Mouse (Mus musculus) heart, embryonic 14.5 days (tissue): ENCODE results near the gene Mrpl39. TPM values are rescaled to one million over a fixed set of nuclear protein-coding genes. Genes with fewer than 3 reads are reported as not detected.

Source experiments
- ATAC-seq: fragments of 200-750 bp; cut with Nextera tagmentation; 2 replicates; pipeline ENCODE4 v1.8.0; 2017; ENCODE audit warnings: low read depth, moderate TSS enrichment; ENCODE audit not compliant: insufficient number of reproducible peaks, insufficient read depth, low FRiP score
- H3K27ac ChIP-seq, 2 experiments: fragments of 200-500 bp in 1 of 2; fragments of 300-500 bp in 1 of 2; sonication (generic) in 1 of 2; replicated peaks in 1 of 2; 2 replicates each; pipeline ENCODE4 v1.5.1; 2012 to 2014; ENCODE audit warnings: low read depth in 2 of 2, low read length in 2 of 2, control low read depth in 1 of 2, mild to moderate bottlenecking in 1 of 2, mixed read lengths in 1 of 2; ENCODE audit not compliant: control insufficient read depth in 1 of 2, insufficient read depth in 1 of 2
- H3K27me3 ChIP-seq: fragments of 300-500 bp; sonication (generic); 2 replicates; pipeline ENCODE4 v1.6.1; 2014; ENCODE audit warnings: mild to moderate bottlenecking, low read length, control low read depth; ENCODE audit not compliant: control insufficient read depth, insufficient read depth
- H3K36me3 ChIP-seq: fragments of 300-500 bp; sonication (generic); 2 replicates; pipeline ENCODE4 v1.6.1; 2014; ENCODE audit warnings: mild to moderate bottlenecking, control low read depth, low read length, mixed read lengths; ENCODE audit not compliant: control insufficient read depth, insufficient read depth
- H3K4me1 ChIP-seq, 2 experiments: fragments of 200-500 bp in 1 of 2; fragments of 300-500 bp in 1 of 2; sonication (generic) in 1 of 2; 2 replicates each; pipeline ENCODE4 v1.6.1; 2012 to 2014; ENCODE audit warnings: low read length in 2 of 2, control low read depth in 1 of 2, mixed read lengths in 1 of 2; ENCODE audit not compliant: control insufficient read depth in 2 of 2, insufficient read depth in 2 of 2
- H3K4me2 ChIP-seq: fragments of 300-500 bp; sonication (generic); 2 replicates; pipeline ENCODE4 v1.6.1; 2014; ENCODE audit warnings: mild to moderate bottlenecking, low read length
- H3K4me3 ChIP-seq, 2 experiments: fragments of 200-500 bp in 1 of 2; fragments of 300-500 bp in 1 of 2; sonication (generic) in 1 of 2; 2 replicates each; pipeline ENCODE4 v1.5.1; 2012 to 2014; ENCODE audit warnings: low read length in 2 of 2, mild to moderate bottlenecking in 2 of 2, control low read depth in 1 of 2, low read depth in 1 of 2, moderate library complexity in 1 of 2; ENCODE audit not compliant: control insufficient read depth in 1 of 2, insufficient read depth in 1 of 2
- H3K9ac ChIP-seq: fragments of 300-500 bp; sonication (generic); 2 replicates; pipeline ENCODE4 v1.6.1; 2014; ENCODE audit warnings: mild to moderate bottlenecking, low read length
- H3K9me3 ChIP-seq: fragments of 300-500 bp; sonication (generic); 2 replicates; pipeline ENCODE4 v1.6.1; 2016; ENCODE audit warnings: low read length, control low read depth; ENCODE audit not compliant: control insufficient read depth
- WGBS: fragments of 180-500 bp; shearing (Covaris S2); extraction: QIAGEN DNeasy Blood & Tissue Kit; methylation state at CpG from one replicate; pipeline ENCODE4 v1.1.7; 2014; 5-methylcytosine and 5-hydroxymethylcytosine counted together
- polyA plus RNA-seq: library from polyadenylated mRNA; unstranded; fragments of >200 nt; fragmentation: Nextera tagmentation; extraction: Ambion mirVana; gene quantifications from 2 replicates; pipeline ENCODE4 v1.2.1, GENCODE M21; 2014

Gene Mrpl39
- polyA plus RNA-seq, result 52.3 and 54.5 TPM in 2 replicates

DNA sequence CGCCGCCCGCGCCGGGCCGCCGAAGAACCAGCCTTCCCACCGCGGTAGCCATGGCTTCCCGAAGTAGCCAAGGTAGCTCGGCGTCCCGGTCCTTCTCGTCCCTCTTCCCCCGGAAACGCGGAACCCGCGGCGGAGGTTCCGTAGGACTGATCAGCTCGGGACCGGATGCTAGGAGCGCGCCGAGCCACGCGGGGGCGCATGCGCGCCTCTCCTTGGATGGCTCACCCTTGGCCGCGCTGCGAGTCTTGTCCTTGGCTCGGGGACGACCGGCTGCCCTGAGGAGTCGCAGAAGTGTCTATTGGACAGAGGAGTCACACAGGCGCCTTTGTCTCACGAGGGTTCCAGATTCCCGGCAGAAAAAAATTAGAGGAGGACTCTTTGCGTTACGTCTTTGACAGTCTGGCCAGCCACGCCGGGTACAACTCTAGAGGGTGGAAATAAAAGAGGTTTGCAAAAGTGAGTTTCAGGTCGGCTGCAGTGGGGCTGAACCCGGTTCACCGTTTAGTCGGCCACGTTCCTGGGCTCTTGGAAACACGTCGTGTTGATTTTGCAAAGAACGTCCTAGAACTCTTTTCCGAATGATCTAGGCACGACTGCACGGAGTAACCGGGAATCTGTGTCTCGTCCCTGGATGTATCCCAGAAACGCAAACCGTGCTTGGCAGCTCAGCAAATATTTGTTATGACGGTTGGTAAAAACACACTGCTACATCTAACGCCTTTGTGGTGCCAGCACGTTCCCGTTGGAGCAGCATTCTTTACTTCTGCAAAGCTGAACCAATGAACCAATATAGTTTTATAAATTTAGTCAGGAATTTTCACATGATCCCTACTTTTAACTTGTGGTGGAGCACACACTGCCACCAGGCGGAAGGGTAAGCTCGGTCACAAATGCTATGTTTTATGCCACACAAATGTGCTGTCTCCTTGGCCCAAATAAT lies at the start of gene Mrpl39:
TSS of gene Mrpl39 (minus strand) at position 577 of the 940 bp plus-strand sequence.
- Histone ChIP-seq H3K4me1 (peaks cover 4 to 7% of the 10 kb centered on the region in 2 experiments), H3K4me3 (peak within 1 kb of the TSS; percentile 72 to 82), H3K4me2 (peak within 1 kb of the TSS; percentile 82), H3K27me3 (no peaks in the 10 kb centered on the region), H3K9me3 (no peaks in the 10 kb centered on the region), H3K36me3 (peaks cover 23% of the 10 kb centered on the region), H3K27ac (peak within 1 kb of the TSS; percentile 70 to 82), H3K9ac (peak within 1 kb of the TSS; percentile 87)
- under 1% methylated on average over 66 of the region's 66 CpGs for WGBS
- ATAC-seq, result peak; percentile 98

- Histone ChIP-seq H3K4me1 (no peaks in the 10 kb centered on the region; a peak in 1 of 4 replicates), H3K36me3 (no peaks in the 10 kb centered on the region), H3K9me3 (no peaks in the 10 kb centered on the region), H3K4me3 (no peak overlapping the region), H3K4me2 (no peak overlapping the region), H3K27me3 (no peaks in the 10 kb centered on the region), H3K27ac (no peak overlapping the region), H3K9ac (no peak overlapping the region)
- WGBS, result 32% methylated on average over 7 of the region's 7 CpGs
- ATAC-seq, result no peak
Measured at GRCm38 (mm10) chr16:84784966-84785365, 49.4 kb upstream of the Mrpl39 start.

- Histone ChIP-seq H3K4me2 (no peak overlapping the region), H3K4me3 (no peak overlapping the region), H3K9ac (no peak overlapping the region), H3K27ac (no peak overlapping the region), H3K4me1 (no peaks in the 10 kb centered on the region; a peak in 1 of 4 replicates), H3K27me3 (no peaks in the 10 kb centered on the region), H3K9me3 (no peaks in the 10 kb centered on the region), H3K36me3 (no peaks in the 10 kb centered on the region)
- ATAC-seq, result no peak
- 24% methylated on average over 2 of the region's 2 CpGs for WGBS
Measured at GRCm38 (mm10) chr16:84783279-84783678, 47.7 kb upstream of the Mrpl39 start.

DNA sequence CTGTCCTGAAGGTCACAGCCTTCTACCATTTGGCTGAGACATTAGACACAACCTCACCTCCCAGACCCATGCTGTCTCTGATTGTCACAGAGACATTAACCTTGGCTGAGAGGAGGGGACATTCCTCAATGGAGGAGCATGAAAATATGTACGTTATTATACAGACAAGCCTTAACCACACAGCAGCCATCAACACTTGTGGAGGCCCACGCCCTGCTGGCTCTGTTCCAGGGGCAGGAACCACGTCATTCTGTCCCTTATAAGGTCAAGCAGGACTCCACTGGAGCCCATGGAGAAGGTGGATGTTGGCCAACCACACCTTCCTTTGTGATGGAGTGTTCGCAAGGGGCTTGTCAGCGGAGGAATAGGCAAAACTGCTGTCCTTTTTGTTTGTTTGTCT lies 44.2 kb upstream of the Mrpl39 start:
- Histone ChIP-seq H3K9ac (no peak overlapping the region), H3K27me3 (no peaks in the 10 kb centered on the region; the same call in 1 of the 2 replicates), H3K4me2 (no peak overlapping the region), H3K4me1 (no peaks in the 10 kb centered on the region; a peak in 1 of 4 replicates), H3K36me3 (no peaks in the 10 kb centered on the region), H3K27ac (no peak overlapping the region), H3K9me3 (no peaks in the 10 kb centered on the region), H3K4me3 (no peak overlapping the region)
- 68% methylated on average over 5 of the region's 5 CpGs for WGBS
- no peak for ATAC-seq

GRCm38 (mm10) chr16:84778861-84779630 lies 43.5 kb upstream of the Mrpl39 start:
- no peak overlapping the region for H3K4me2 ChIP-seq
- H3K36me3 ChIP-seq, result no peaks in the 10 kb centered on the region
- WGBS, result 71% methylated on average over 6 of the region's 6 CpGs

GRCm38 (mm10) chr16:84778431-84778830 lies 42.9 kb upstream of the Mrpl39 start:
- Histone ChIP-seq H3K27me3 (no peaks in the 10 kb centered on the region; the same call in 1 of the 2 replicates), H3K9me3 (no peaks in the 10 kb centered on the region), H3K4me3 (no peak overlapping the region), H3K4me2 (no peak overlapping the region), H3K36me3 (no peaks in the 10 kb centered on the region), H3K9ac (no peak overlapping the region), H3K4me1 (peaks cover 0 to 1% of the 10 kb centered on the region in 2 experiments; a peak in 1 of 4 replicates), H3K27ac (no peak overlapping the region)
- no peak for ATAC-seq
- WGBS, result 79% methylated on average over 6 of the region's 6 CpGs

More at GRCm38 (mm10) chr16:84778861-84779630, 43.5 kb upstream of the Mrpl39 start:
- no peak for ATAC-seq
- H3K4me3 ChIP-seq, result no peak overlapping the region
- H3K27me3 ChIP-seq, result no peaks in the 10 kb centered on the region; the same call in 1 of the 2 replicates
- no peaks in the 10 kb centered on the region; a peak in 1 of 4 replicates for H3K4me1 ChIP-seq
- no peaks in the 10 kb centered on the region for H3K9me3 ChIP-seq
- H3K9ac ChIP-seq, result no peak overlapping the region
- H3K27ac ChIP-seq, result no peak overlapping the region

- Histone ChIP-seq H3K9ac (no peak overlapping the region), H3K27ac (no peak overlapping the region), H3K27me3 (no peaks in the 10 kb centered on the region; the same call in 1 of the 2 replicates), H3K4me2 (no peak overlapping the region), H3K4me3 (no peak overlapping the region), H3K4me1 (0 out of 4 replicates have a peak, but pooled peaks cover 0 to 6% of the 10 kb centered on the region in 2 experiments), H3K36me3 (no peaks in the 10 kb centered on the region), H3K9me3 (no peaks in the 10 kb centered on the region)
- WGBS, result 58% methylated on average over 7 of the region's 7 CpGs
- no peak for ATAC-seq
Measured at GRCm38 (mm10) chr16:84776089-84776784, 40.7 kb upstream of the Mrpl39 start.
